Mouse (Mus musculus) stomach, postnatal 0 days (tissue): ENCODE data around the gene Lman2.

Experiments
- CTCF ChIP-seq: IDR thresholded peaks from 2 replicates; pipeline ENCODE4 v1.5.1; 2016; ENCODE audit warnings: antibody characterized with exemption, low read depth, mild to moderate bottlenecking, moderate library complexity
- EP300 ChIP-seq: optimal IDR thresholded peaks from 2 replicates; pipeline ENCODE3; 2016; ENCODE audit warnings: antibody characterized with exemption

DNA sequence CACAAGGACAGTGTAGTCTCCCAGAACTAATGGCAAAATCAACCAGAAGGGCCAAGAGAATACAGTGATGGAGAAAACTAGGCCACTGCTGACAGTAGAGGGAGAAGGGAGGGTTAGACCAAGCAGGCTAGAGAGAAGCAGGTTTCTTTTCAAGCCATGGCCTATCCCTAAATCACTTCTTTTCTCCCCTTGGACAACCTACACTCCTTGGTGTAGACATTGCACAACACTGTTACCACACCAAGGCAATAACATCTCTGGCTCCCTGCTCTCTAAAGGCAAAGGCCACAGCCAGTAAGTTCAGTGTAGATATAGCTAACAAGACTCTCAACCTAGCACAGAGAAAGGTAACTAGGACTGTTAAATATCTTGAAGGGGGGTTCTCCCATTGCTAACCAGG, 1.4 kb downstream of the Lman2 start:
- no peak for TF ChIP-seq CTCF
- TF ChIP-seq EP300, result no peak
